Comparison of ENCODE assay signal across 9 mouse cellular contexts in genomic region chr9:21204156-21204527, GRCm38 (mm10). TPM values are rescaled to one million over a fixed set of nuclear protein-coding genes. Genes with fewer than 3 reads are reported as not detected.
DNase-seq lines count a peak whose midpoint lies in the region; ATAC-seq and TF ChIP-seq lines count a peak whose summit lies in the region.
"Had no signal": no experiment of that assay in that cellular context is flagged by ENCODE, and none has a peak within 500 bp of the region (broad histone marks: within the 10 kb centered on the region; RNA-seq: fewer than 3 reads in every experiment).

No protein-coding gene starts in this region.

- no peak for DNase-seq in heart, embryonic 10.5 days (ENCODE audit: low spot score)
- DNase-seq in spleen, postnatal 36 days (ENCODE audit: low spot score in 2 of 2): peak; percentile 67 to 69
- no peak for DNase-seq in spleen, postnatal 4 days (ENCODE audit: low spot score in 2 of 2)
- DNase-seq in stomach, postnatal 0 days (ENCODE audit: low spot score): no peak
- DNase-seq in adrenal gland, postnatal 4 days (ENCODE audit: low spot score in 2 of 2): no peak
- DNase-seq: cerebellum, adult 9-11 months had no signal

- H3K9me3 ChIP-seq in heart, embryonic 11.5 days (replicated peaks; ENCODE audit: control insufficient read depth, low read length): no peaks in the 10 kb centered on the region
- H3K9me3 ChIP-seq in heart, embryonic 10.5 days: no peaks in the 10 kb centered on the region
- H3K9me3 ChIP-seq in limb, embryonic 13.5 days: no peaks in the 10 kb centered on the region
- H3K9me3 ChIP-seq in stomach, postnatal 0 days (ENCODE audit: control insufficient read depth, low read length): no peaks in the 10 kb centered on the region

- no peak overlapping the region for H3K27ac ChIP-seq in heart, embryonic 11.5 days (ENCODE audit: low read depth, low read length)
- H3K27ac ChIP-seq in heart, embryonic 10.5 days: no peak overlapping the region
- H3K27ac ChIP-seq in limb, embryonic 13.5 days: no peak overlapping the region
- H3K27ac ChIP-seq in stomach, postnatal 0 days (replicated peaks): no peak overlapping the region

- TF ChIP-seq EP300 in stomach, postnatal 0 days (optimal IDR thresholded peaks at IDR 0.05): no peak

- TF ChIP-seq CTCF in stomach, postnatal 0 days (IDR thresholded peaks at IDR 0.05; ENCODE audit: low read depth): no peak

- no peaks in the 10 kb centered on the region for H3K36me3 ChIP-seq in heart, embryonic 11.5 days (ENCODE audit: control insufficient read depth, insufficient read depth, low read length)
- H3K36me3 ChIP-seq in heart, embryonic 10.5 days: peaks cover 46% of the 10 kb centered on the region
- H3K36me3 ChIP-seq in limb, embryonic 13.5 days: no peaks in the 10 kb centered on the region
- H3K36me3 ChIP-seq in stomach, postnatal 0 days (ENCODE audit: control insufficient read depth, insufficient read depth, low read length): no peaks in the 10 kb centered on the region

- no peak for ATAC-seq in heart, embryonic 11.5 days (replicated peaks; ENCODE audit: insufficient number of reproducible peaks, low FRiP score, low TSS enrichment)
- ATAC-seq in limb, embryonic 13.5 days (ENCODE audit: low FRiP score, low read depth): no peak
- peak; percentile 10; the same call in 1 of the 2 replicates for ATAC-seq in stomach, postnatal 0 days (ENCODE audit: low FRiP score, low TSS enrichment)
- ATAC-seq in frontal cortex, adult (ENCODE audit: low TSS enrichment): no peak

- H3K4me1 ChIP-seq in heart, embryonic 11.5 days (ENCODE audit: control insufficient read depth, insufficient read depth, low read length): peaks cover 3% of the 10 kb centered on the region; the same call in 1 of the 2 replicates
- H3K4me1 ChIP-seq in heart, embryonic 10.5 days: peaks cover 12% of the 10 kb centered on the region
- H3K4me1 ChIP-seq in limb, embryonic 13.5 days: peaks cover 13% of the 10 kb centered on the region; the same call in 1 of the 2 replicates
- no peaks in the 10 kb centered on the region for H3K4me1 ChIP-seq in stomach, postnatal 0 days (replicated peaks; ENCODE audit: control insufficient read depth, insufficient read depth)

- no peak overlapping the region for H3K9ac ChIP-seq in heart, embryonic 11.5 days (ENCODE audit: low read depth, low read length)
- H3K9ac ChIP-seq in limb, embryonic 13.5 days: no peak overlapping the region
- no peak overlapping the region for H3K9ac ChIP-seq in stomach, postnatal 0 days (ENCODE audit: low read length)

- 25% methylated on average over 8 of the region's 8 CpGs for WGBS in heart, embryonic 11.5 days (ENCODE audit: insufficient replicate concordance)
- WGBS in heart, embryonic 10.5 days: 22% methylated on average over 8 of the region's 8 CpGs
- 21% methylated on average over 8 of the region's 8 CpGs for WGBS in limb, embryonic 13.5 days
- WGBS in stomach, postnatal 0 days: 30% methylated on average over 8 of the region's 8 CpGs

- no peak overlapping the region for H3K4me3 ChIP-seq in heart, embryonic 11.5 days (ENCODE audit: low read depth, low read length)
- H3K4me3 ChIP-seq in heart, embryonic 10.5 days: no peak overlapping the region; the same call in 1 of the 2 replicates
- 0 out of 2 replicates have a peak overlapping the region, but pooled peaks have one; percentile 48 for H3K4me3 ChIP-seq in limb, embryonic 13.5 days
- H3K4me3 ChIP-seq in stomach, postnatal 0 days (ENCODE audit: low read depth, low read length): no peak overlapping the region

- peak overlapping the region; percentile 73; the same call in 1 of the 2 replicates for H3K4me2 ChIP-seq in heart, embryonic 11.5 days
- H3K4me2 ChIP-seq in limb, embryonic 13.5 days (replicated peaks): peak overlapping the region; percentile 61
- no peak overlapping the region for H3K4me2 ChIP-seq in stomach, postnatal 0 days (replicated peaks; ENCODE audit: low read depth)

- H3K27me3 ChIP-seq in heart, embryonic 11.5 days (ENCODE audit: control insufficient read depth, insufficient read depth, low read length): no peaks in the 10 kb centered on the region
- no peaks in the 10 kb centered on the region for H3K27me3 ChIP-seq in heart, embryonic 10.5 days (ENCODE audit: insufficient read depth, poor library complexity, severe bottlenecking)
- H3K27me3 ChIP-seq in limb, embryonic 13.5 days: no peaks in the 10 kb centered on the region
- H3K27me3 ChIP-seq in stomach, postnatal 0 days (ENCODE audit: control insufficient read depth, insufficient read depth, low read length): no peaks in the 10 kb centered on the region

RNA-seq across cellular contexts. Expression of gene Keap1, which starts 35.0 kb away (rescaled TPM):
- 22.3 and 35.7 TPM in 2 replicates for polyA plus RNA-seq in heart, embryonic 11.5 days (2014; fragmentation: Nextera tagmentation; extraction: Ambion mirVana)
- 51.4 and 52.4 TPM in 2 replicates for polyA plus RNA-seq in heart, embryonic 10.5 days (2016; fragmentation: Nextera tagmentation; extraction: Ambion mirVana)
- 79.7 and 82.5 TPM in 2 replicates for polyA plus RNA-seq in limb, embryonic 13.5 days (2015; fragmentation: Nextera tagmentation; extraction: Ambion mirVana)
- polyA plus RNA-seq in stomach, postnatal 0 days (2015; fragmentation: Nextera tagmentation; extraction: Ambion mirVana): 37.2 and 40.8 TPM in 2 replicates
- total RNA-seq in adrenal gland, postnatal 4 days (2021): 10 to 100 TPM; 46.6 to 50.8 TPM

RNA-seq across cellular contexts. Expression of gene Pde4a, which starts 38.6 kb away (rescaled TPM):
- polyA plus RNA-seq in heart, embryonic 11.5 days (2014; fragmentation: Nextera tagmentation; extraction: Ambion mirVana): 7.6 and 8.3 TPM in 2 replicates
- polyA plus RNA-seq in heart, embryonic 10.5 days (2016; fragmentation: Nextera tagmentation; extraction: Ambion mirVana): 7.5 and 9.0 TPM in 2 replicates
- 5.4 and 6.1 TPM in 2 replicates for polyA plus RNA-seq in limb, embryonic 13.5 days (2015; fragmentation: Nextera tagmentation; extraction: Ambion mirVana)
- 2.5 and 3.0 TPM in 2 replicates for polyA plus RNA-seq in stomach, postnatal 0 days (2015; fragmentation: Nextera tagmentation; extraction: Ambion mirVana)
- 10 to 100 TPM in 1 of 2 experiments, 1 to 10 TPM in 1; 9.7 to 10.6 TPM for total RNA-seq in adrenal gland, postnatal 4 days (2021)

RNA-seq across cellular contexts. Expression of gene S1pr5, which starts 44.1 kb away (rescaled TPM):
- 0.11 and 0.31 TPM in 2 replicates for polyA plus RNA-seq in heart, embryonic 11.5 days (2014; fragmentation: Nextera tagmentation; extraction: Ambion mirVana)
- 0.46 and 0.47 TPM in 2 replicates for polyA plus RNA-seq in heart, embryonic 10.5 days (2016; fragmentation: Nextera tagmentation; extraction: Ambion mirVana)
- polyA plus RNA-seq in limb, embryonic 13.5 days (2015; fragmentation: Nextera tagmentation; extraction: Ambion mirVana): 0.77 and 0.83 TPM in 2 replicates
- polyA plus RNA-seq in stomach, postnatal 0 days (2015; fragmentation: Nextera tagmentation; extraction: Ambion mirVana): 4.7 and 5.0 TPM in 2 replicates
- total RNA-seq in adrenal gland, postnatal 4 days (2021): under 1 TPM; 0.20 to 0.28 TPM

RNA-seq across cellular contexts. Expression of gene Cdc37, which starts 54.4 kb away (rescaled TPM):
- polyA plus RNA-seq in heart, embryonic 11.5 days (2014; fragmentation: Nextera tagmentation; extraction: Ambion mirVana): 254 and 266 TPM in 2 replicates
- 286 and 333 TPM in 2 replicates for polyA plus RNA-seq in heart, embryonic 10.5 days (2016; fragmentation: Nextera tagmentation; extraction: Ambion mirVana)
- 320 and 346 TPM in 2 replicates for polyA plus RNA-seq in limb, embryonic 13.5 days (2015; fragmentation: Nextera tagmentation; extraction: Ambion mirVana)
- polyA plus RNA-seq in stomach, postnatal 0 days (2015; fragmentation: Nextera tagmentation; extraction: Ambion mirVana): 161 TPM in 2 replicates
- 100 to 1,000 TPM; 174 to 190 TPM for total RNA-seq in adrenal gland, postnatal 4 days (2021)

Comparison
In these comparisons a context has a peak if more than half of its experiments do, and no peak if none do; other contexts are left out.
1. DNase-seq: peak in spleen, postnatal 36 days (2 of 2); none in heart, embryonic 10.5 days (single experiment), spleen, postnatal 4 days (0 of 2), stomach, postnatal 0 days (single experiment) and adrenal gland, postnatal 4 days (0 of 2).